In the genomic region with DNA sequence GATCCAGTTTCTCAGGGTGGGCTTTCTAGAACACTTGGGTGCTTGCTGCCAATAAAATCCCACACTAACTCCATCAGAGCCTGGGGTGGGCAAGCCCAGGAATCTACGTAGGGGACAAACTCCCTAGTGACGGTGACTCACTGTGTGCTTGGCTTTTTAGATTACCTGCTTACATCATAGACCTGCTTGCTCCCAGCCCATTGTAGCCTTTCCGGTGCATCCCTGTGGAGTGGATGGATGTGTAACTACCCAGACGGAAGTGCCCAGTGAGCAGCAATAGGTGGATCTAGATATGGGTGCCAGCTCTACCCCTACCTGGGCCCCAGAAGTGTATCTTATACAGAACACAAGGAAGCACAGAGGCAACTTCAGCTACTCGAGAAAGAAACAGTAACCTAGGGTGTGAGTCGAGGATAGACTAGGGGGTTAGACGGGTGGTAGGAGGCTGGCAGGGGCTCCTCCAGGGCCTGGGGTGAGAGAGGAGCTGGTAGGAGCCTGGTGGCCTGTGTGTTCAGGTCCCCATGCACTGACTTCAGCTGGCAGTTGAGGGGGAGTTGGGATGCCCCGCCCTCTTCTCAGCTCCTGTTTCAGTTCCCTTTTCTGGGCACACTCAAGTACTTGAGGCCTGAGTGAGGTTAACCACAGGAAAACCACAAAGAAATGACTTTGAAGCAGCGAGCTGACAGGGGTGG, we compare ENCODE assay signal across 10 mouse cellular contexts.
DNase-seq lines count a peak whose midpoint lies in the region; ATAC-seq and TF ChIP-seq lines count a peak whose summit lies in the region.
"Had no signal": no experiment of that assay in that cellular context is flagged by ENCODE, and none has a peak within 500 bp of the region (broad histone marks: within the 10 kb centered on the region; RNA-seq: fewer than 3 reads in every experiment).

No protein-coding gene starts in this region.

- CTCF ChIA-PET in Patski (lab: Charles Lee) = interaction anchor here (0.9 to 1.7 kb wide), 4 partner anchors 10 to 307 kb away, joined by 3 to 9 read pairs (median 4); no protein-coding TSS in a partner anchor

- H3K36me3 ChIP-seq in liver, embryonic 12.5 days = no peaks in the 10 kb centered on the region
- no peaks in the 10 kb centered on the region for H3K36me3 ChIP-seq in liver, embryonic 11.5 days (ENCODE audit: control insufficient read depth, insufficient read depth, low read length)
- no peaks in the 10 kb centered on the region for H3K36me3 ChIP-seq in stomach, postnatal 0 days (ENCODE audit: control insufficient read depth, insufficient read depth, low read length)

- WGBS in liver, embryonic 12.5 days (ENCODE audit: insufficient replicate concordance) = 33% methylated on average over 9 of the region's 9 CpGs
- WGBS in liver, embryonic 11.5 days = 58% methylated on average over 9 of the region's 9 CpGs
- 69% methylated on average over 9 of the region's 9 CpGs for WGBS in stomach, postnatal 0 days

- peaks cover 68% of the 10 kb centered on the region for H3K27me3 ChIP-seq in liver, embryonic 12.5 days (replicated peaks)
- peaks cover 20% of the 10 kb centered on the region for H3K27me3 ChIP-seq in liver, embryonic 11.5 days (replicated peaks; ENCODE audit: control insufficient read depth, insufficient read depth, low read length)
- no peaks in the 10 kb centered on the region for H3K27me3 ChIP-seq in Patski
- no peaks in the 10 kb centered on the region for H3K27me3 ChIP-seq in stomach, postnatal 0 days (ENCODE audit: control insufficient read depth, insufficient read depth, low read length)

- no peak overlapping the region for H3K27ac ChIP-seq in liver, embryonic 12.5 days
- H3K27ac ChIP-seq in liver, embryonic 11.5 days (ENCODE audit: low read depth, low read length) = no peak overlapping the region
- H3K27ac ChIP-seq in stomach, postnatal 0 days (replicated peaks) = peak overlapping the region; percentile 56

- TF ChIP-seq EP300 in stomach, postnatal 0 days (optimal IDR thresholded peaks at IDR 0.05) = no peak

- no peak for DNase-seq in liver, embryonic 11.5 days (ENCODE audit: low spot score)
- DNase-seq in Patski (ENCODE audit: low read depth, low spot score) = no peak
- DNase-seq in lung, postnatal 25 days (ENCODE audit: low spot score) = peak; percentile 74
- DNase-seq in stomach, postnatal 0 days (ENCODE audit: low spot score) = peak; percentile 52
- no peak for DNase-seq in cerebellum, adult 11-12 months
- no peak for DNase-seq in kidney, postnatal 25 days
- no peak for DNase-seq in kidney, postnatal 36 days
- DNase-seq: gastrocnemius, postnatal 25 days; kidney, adult 8-10 months had no signal

- no peak overlapping the region for H3K4me2 ChIP-seq in liver, embryonic 12.5 days
- H3K4me2 ChIP-seq in liver, embryonic 11.5 days = no peak overlapping the region
- H3K4me2 ChIP-seq in stomach, postnatal 0 days (replicated peaks; ENCODE audit: low read depth) = no peak overlapping the region

- ATAC-seq in liver, embryonic 12.5 days = 0 out of 2 replicates have a peak, but pooled peaks have one; percentile 27
- no peak for ATAC-seq in liver, embryonic 11.5 days (replicated peaks; ENCODE audit: low FRiP score)
- peak; percentile 48 for ATAC-seq in Patski
- peak; percentile 79 for ATAC-seq in stomach, postnatal 0 days (ENCODE audit: low FRiP score, low TSS enrichment)

- no peaks in the 10 kb centered on the region for H3K4me1 ChIP-seq in liver, embryonic 12.5 days
- H3K4me1 ChIP-seq in liver, embryonic 11.5 days (replicated peaks; ENCODE audit: control insufficient read depth, insufficient read depth, low read length) = no peaks in the 10 kb centered on the region
- H3K4me1 ChIP-seq in stomach, postnatal 0 days (replicated peaks; ENCODE audit: control insufficient read depth, insufficient read depth) = no peaks in the 10 kb centered on the region

- POLR2A ChIA-PET in Patski (lab: Charles Lee) = interaction anchor here (0.6 kb wide), 1 partner anchor 237 kb away, joined by 3 read pairs; no protein-coding TSS in a partner anchor

- H3K9me3 ChIP-seq in liver, embryonic 12.5 days (replicated peaks) = no peaks in the 10 kb centered on the region
- no peaks in the 10 kb centered on the region for H3K9me3 ChIP-seq in liver, embryonic 11.5 days (ENCODE audit: control insufficient read depth, low read length)
- no peaks in the 10 kb centered on the region for H3K9me3 ChIP-seq in stomach, postnatal 0 days (ENCODE audit: control insufficient read depth, low read length)

- no peak overlapping the region for H3K9ac ChIP-seq in liver, embryonic 12.5 days
- no peak overlapping the region for H3K9ac ChIP-seq in liver, embryonic 11.5 days (ENCODE audit: low read depth, low read length)
- H3K9ac ChIP-seq in stomach, postnatal 0 days (ENCODE audit: low read length) = no peak overlapping the region

- in situ Hi-C loops in Patski (cut with MboI; ENCODE audit: low pct_unique_long_range_greater_than_20kb) = loop anchor here (5.0 kb wide), 1 partner anchor 84 kb away; no protein-coding TSS in a partner anchor

- no peak overlapping the region for H3K4me3 ChIP-seq in liver, embryonic 12.5 days
- no peak overlapping the region for H3K4me3 ChIP-seq in liver, embryonic 11.5 days (ENCODE audit: low read depth, low read length)
- H3K4me3 ChIP-seq in stomach, postnatal 0 days (ENCODE audit: low read depth, low read length) = no peak overlapping the region

- TF ChIP-seq CTCF in Patski (IDR thresholded peaks at IDR 0.05) = no peak
- TF ChIP-seq CTCF in stomach, postnatal 0 days (IDR thresholded peaks at IDR 0.05; ENCODE audit: low read depth) = no peak

Comparison
In these comparisons a context has a peak if more than half of its experiments do, and no peak if none do; other contexts are left out.
1. DNase-seq: peak in lung, postnatal 25 days (single experiment) and stomach, postnatal 0 days (single experiment); none in liver, embryonic 11.5 days (single experiment), Patski (single experiment), cerebellum, adult 11-12 months (single experiment), kidney, postnatal 25 days (0 of 2) and kidney, postnatal 36 days (0 of 2).